In genomic region chr6:127317309-127317708, GRCm38 (mm10) we compare ENCODE assay signal across 9 mouse cellular contexts.
"Had no signal": no experiment of that assay in that cellular context is flagged by ENCODE, and none has a peak within 500 bp of the region (broad histone marks: within the 10 kb centered on the region; RNA-seq: fewer than 3 reads in every experiment).

No protein-coding gene starts in this region.

- H3K27me3 ChIP-seq: limb, embryonic 15.5 days; neural tube, embryonic 12.5 days had no signal

- H3K9ac ChIP-seq: limb, embryonic 15.5 days; liver, embryonic 14.5 days; midbrain, embryonic 13.5 days; neural tube, embryonic 12.5 days had no signal

- H3K4me3 ChIP-seq: limb, embryonic 15.5 days; midbrain, embryonic 13.5 days; myocyte; neural tube, embryonic 12.5 days had no signal

- H3K9me3 ChIP-seq: limb, embryonic 15.5 days; midbrain, embryonic 13.5 days; neural tube, embryonic 12.5 days had no signal

- H3K4me1 ChIP-seq: limb, embryonic 15.5 days; neural tube, embryonic 12.5 days had no signal

- H3K4me2 ChIP-seq: limb, embryonic 15.5 days; midbrain, embryonic 13.5 days; neural tube, embryonic 12.5 days had no signal

- DNase-seq: kidney, postnatal 25 days; lung, adult 18-20 months; right cerebral cortex, postnatal 14 days; thymus, postnatal 36 days had no signal

- H3K27ac ChIP-seq: limb, embryonic 15.5 days; liver, embryonic 14.5 days; midbrain, embryonic 13.5 days; neural tube, embryonic 12.5 days had no signal

- H3K36me3 ChIP-seq: limb, embryonic 15.5 days; midbrain, embryonic 13.5 days; neural tube, embryonic 12.5 days had no signal

- ATAC-seq: midbrain, embryonic 13.5 days had no signal
